Mouse (Mus musculus): Measurements from ENCODE around the gene Smbd1.

GRCm38 (mm10) chr16:32812888-32813361 is 2.6 kb upstream of the Smbd1 start:
- peak; percentile 82 for TF ChIP-seq CTCF (IDR thresholded peaks at IDR 0.05; ENCODE audit: low read depth, low read length)
- TF ChIP-seq GATA2 (IDR thresholded peaks at IDR 0.05; ENCODE audit: borderline replicate concordance, low read depth, low read length), result no peak
- no peak for TF ChIP-seq POLR2AphosphoS5 (IDR thresholded peaks at IDR 0.05; ENCODE audit: insufficient replicate concordance, low read depth, low read length)
- TF ChIP-seq GATA1 (IDR thresholded peaks at IDR 0.05; ENCODE audit: borderline replicate concordance, low read length), result no peak
- no peak for TF ChIP-seq TAL1 (conservative IDR thresholded peaks at IDR 0.05; ENCODE audit: low read depth, low read length)

Data from G1E (cell line).